Mouse (Mus musculus) layer of hippocampus, postnatal 25 days (tissue): ENCODE data around the gene Cryl1. TPM values are rescaled to one million over a fixed set of nuclear protein-coding genes. Genes with fewer than 3 reads are reported as not detected.
A peak's percentile ranks its signal among the peaks of the same experiment; 100 is the strongest.

Source experiments
- DNase-seq, 2 experiments: peaks; one replicate each; pipeline ENCODE4 v3.0.0; 2022; ENCODE audit warnings: mixed read lengths in 2 of 2, low spot score in 1 of 2; ENCODE audit errors: extremely low spot score in 1 of 2
- total RNA-seq, 2 experiments: library from RNA; stranded (reverse); gene quantifications; 2 replicates each; pipeline ENCODE4 v1.2.3; 2021

The Cryl1 gene
- total RNA-seq, 2 experiments from 2014 or later: 18.1 to 21.4 TPM

GRCm38 (mm10) chr14:57376016-57376415 is 22.3 kb downstream of the Cryl1 start:
- DNase-seq: no peak

- no peak for DNase-seq
Measured at GRCm38 (mm10) chr14:57375205-57375604, 23.1 kb downstream of the Cryl1 start.

GRCm38 (mm10) chr14:57372348-57373102 is 25.8 kb downstream of the Cryl1 start:
- DNase-seq: peak; percentile 60 to 84

- DNase-seq: no peak
Measured at GRCm38 (mm10) chr14:57367327-57367726, 31.0 kb downstream of the Cryl1 start.

GRCm38 (mm10) chr14:57366724-57367123 is 31.6 kb downstream of the Cryl1 start:
- DNase-seq: no peak

- DNase-seq: no peak
Measured at GRCm38 (mm10) chr14:57365341-57365740, 33.0 kb downstream of the Cryl1 start.

- no peak for DNase-seq
Measured at GRCm38 (mm10) chr14:57363833-57364232, 34.5 kb downstream of the Cryl1 start.

GRCm38 (mm10) chr14:57362726-57363660 is 35.3 kb downstream of the Cryl1 start:
- peak; percentile 70 to 86 for DNase-seq

GRCm38 (mm10) chr14:57357030-57357429 is 41.3 kb downstream of the Cryl1 start:
- DNase-seq: no peak

GRCm38 (mm10) chr14:57351521-57352235 is 46.7 kb downstream of the Cryl1 start:
- DNase-seq: no peak

- DNase-seq: no peak
Measured at GRCm38 (mm10) chr14:57349955-57350354, 48.4 kb downstream of the Cryl1 start.

- no peak for DNase-seq
Measured at GRCm38 (mm10) chr14:57348155-57348554, 50.2 kb downstream of the Cryl1 start.

- DNase-seq: no peak
Measured at GRCm38 (mm10) chr14:57346135-57346534, 52.2 kb downstream of the Cryl1 start.

- DNase-seq: no peak
Measured at GRCm38 (mm10) chr14:57344781-57345492, 53.4 kb downstream of the Cryl1 start.

GRCm38 (mm10) chr14:57343057-57343750 is 55.1 kb downstream of the Cryl1 start:
- no peak for DNase-seq

GRCm38 (mm10) chr14:57342316-57343055 is 55.8 kb downstream of the Cryl1 start:
- DNase-seq: no peak

- no peak for DNase-seq
Measured at GRCm38 (mm10) chr14:57338666-57339065, 59.7 kb downstream of the Cryl1 start.

GRCm38 (mm10) chr14:57334833-57335232 is 63.5 kb downstream of the Cryl1 start:
- DNase-seq: no peak

- no peak for DNase-seq
Measured at GRCm38 (mm10) chr14:57332503-57332902, 65.8 kb downstream of the Cryl1 start.
